Mouse (Mus musculus) bone marrow, adult 2 months (tissue): Measurements from ENCODE around the gene Olfr764-ps1. TPM values are rescaled to one million over a fixed set of nuclear protein-coding genes. Genes with fewer than 3 reads are reported as not detected.
"Not testable (repeated sequence)": the region's sequence is repeated elsewhere in the genome, so short reads cannot be mapped to it uniquely, and the experiment has no call there.

Source experiments
- H3K27ac ChIP-seq: fragments of 200-500 bp; 2 replicates; pipeline ENCODE4 v1.5.1; 2012; ENCODE audit warnings: low read depth, mild to moderate bottlenecking, control low read depth, inconsistent platforms, low read length; ENCODE audit not compliant: control insufficient read depth, poor library complexity, insufficient read depth
- H3K4me1 ChIP-seq: fragments of 200-500 bp; 2 replicates; pipeline ENCODE4 v1.6.1; 2011; ENCODE audit warnings: low read length; ENCODE audit not compliant: control insufficient read depth, insufficient read depth
- H3K4me3 ChIP-seq: fragments of 200-500 bp; replicated peaks from 2 replicates; pipeline ENCODE3; 2011; ENCODE audit warnings: mild to moderate bottlenecking, low read depth, low read length, control low read depth; ENCODE audit not compliant: control insufficient read depth
- CTCF ChIP-seq: fragments of 200-500 bp; IDR thresholded peaks from 2 replicates; pipeline ENCODE4 v1.5.1; 2011; ENCODE audit warnings: low read length, control low read depth; ENCODE audit not compliant: control insufficient read depth, insufficient read depth
- POLR2A ChIP-seq: fragments of 200-500 bp; IDR thresholded peaks from 2 replicates; pipeline ENCODE4 v1.6.1; 2011; ENCODE audit warnings: low read depth, mild to moderate bottlenecking, control low read depth, low read length, borderline replicate concordance; ENCODE audit not compliant: control insufficient read depth
- WGBS: fragments of 180-500 bp; shearing (Covaris S2); methylation state at CpG from one replicate; pipeline ENCODE4 v1.1.7; 2018; 5-methylcytosine and 5-hydroxymethylcytosine counted together
- polyA plus RNA-seq: library from polyadenylated mRNA; stranded (reverse); fragments of >200 nt; gene quantifications from 2 replicates; pipeline ENCODE4 v1.2.4, GENCODE M21; 2011; ENCODE audit warnings: low replicate concordance; ENCODE audit not compliant: missing spikeins, insufficient read depth, insufficient read length

Olfr764-ps1 gene
- polyA plus RNA-seq, 1 experiment, result not detected

DNA sequence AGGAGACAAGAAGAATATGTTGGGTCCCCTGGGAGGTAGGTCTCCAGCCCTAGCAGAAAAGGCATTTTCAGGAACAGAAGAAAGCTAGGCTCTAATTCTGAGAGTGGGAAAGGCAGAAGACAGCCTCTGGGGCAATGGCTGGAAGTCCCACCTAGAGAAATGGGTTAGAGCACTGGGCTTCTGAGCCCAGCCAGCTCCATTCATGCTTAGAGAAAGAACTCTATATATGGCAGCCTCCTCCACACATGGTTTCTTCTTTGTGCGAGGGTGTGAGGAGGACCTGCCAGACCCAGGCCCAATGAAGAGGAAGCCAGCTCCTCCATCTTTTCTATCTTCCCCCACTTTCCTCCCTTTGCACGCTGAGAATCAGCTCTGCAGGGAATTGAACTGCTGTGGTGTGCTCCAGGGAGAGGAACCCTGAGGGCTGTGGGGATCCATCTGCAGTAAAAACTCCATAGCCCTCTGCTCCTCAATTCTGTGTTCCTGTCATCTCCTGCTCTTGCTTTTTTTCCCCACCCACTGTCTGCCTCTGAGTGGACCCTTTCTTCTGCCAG lies 29.3 kb downstream of the Olfr764-ps1 start, which contains the start of gene Olfr763:
Olfr763 (plus strand) TSS at position 504 of the 554 bp plus-strand sequence.
- Histone ChIP-seq H3K4me1 (no peaks in the 10 kb centered on the region), H3K27ac (no peak within 1 kb of the TSS), H3K4me3 (no peak within 1 kb of the TSS)
- 59% methylated on average over 2 of the region's 2 CpGs for WGBS
- TF ChIP-seq CTCF (no peak), POLR2A (no peak)

DNA sequence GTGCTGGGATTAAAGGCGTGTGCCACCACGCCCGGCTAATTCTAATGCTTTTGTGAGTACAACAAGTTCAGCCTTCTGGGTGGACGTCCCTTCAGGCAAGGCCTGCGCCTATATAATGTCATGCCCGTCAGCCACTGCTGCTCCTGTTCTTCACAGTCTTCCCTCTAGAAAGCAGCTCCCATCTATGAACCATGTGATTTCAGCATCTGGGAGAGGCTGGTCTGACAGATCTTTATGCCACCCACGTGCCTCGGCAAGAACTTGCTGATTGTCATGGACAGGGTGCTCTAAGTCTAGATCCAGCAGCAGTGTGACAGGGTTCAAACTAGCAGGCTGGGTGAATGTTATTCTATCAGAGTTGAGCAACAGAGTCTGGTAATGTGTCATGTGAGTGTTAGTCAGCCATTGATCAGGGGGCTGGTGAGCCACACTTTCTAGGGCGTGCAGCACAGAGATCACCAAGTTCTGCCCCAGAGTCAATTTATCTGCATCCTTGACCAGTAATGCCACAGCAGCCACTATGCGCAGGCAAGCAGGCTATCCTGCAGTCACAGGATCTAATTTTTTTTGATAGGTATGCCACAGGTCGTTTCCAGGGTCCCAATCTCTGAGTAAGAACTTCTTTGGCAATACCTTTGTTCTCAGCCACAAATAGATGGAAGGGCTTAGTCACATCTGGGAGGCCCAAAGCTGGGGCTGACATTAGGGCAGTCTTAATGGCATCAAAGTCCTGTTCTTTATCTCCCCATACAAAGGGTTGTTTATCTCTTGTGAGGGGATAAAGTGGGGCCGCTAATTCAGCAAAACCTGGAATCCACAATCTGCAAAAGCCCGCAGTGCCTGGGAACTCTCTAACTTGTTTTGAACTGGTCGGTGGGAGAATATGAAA lies 35.4 kb downstream of the Olfr764-ps1 start:
- TF ChIP-seq POLR2A, result no peak
- WGBS, result 79% methylated on average over 14 of the region's 14 CpGs
- no peak overlapping the region for H3K27ac ChIP-seq
- no peak overlapping the region for H3K4me3 ChIP-seq
- H3K4me1 ChIP-seq, result no peaks in the 10 kb centered on the region

DNA sequence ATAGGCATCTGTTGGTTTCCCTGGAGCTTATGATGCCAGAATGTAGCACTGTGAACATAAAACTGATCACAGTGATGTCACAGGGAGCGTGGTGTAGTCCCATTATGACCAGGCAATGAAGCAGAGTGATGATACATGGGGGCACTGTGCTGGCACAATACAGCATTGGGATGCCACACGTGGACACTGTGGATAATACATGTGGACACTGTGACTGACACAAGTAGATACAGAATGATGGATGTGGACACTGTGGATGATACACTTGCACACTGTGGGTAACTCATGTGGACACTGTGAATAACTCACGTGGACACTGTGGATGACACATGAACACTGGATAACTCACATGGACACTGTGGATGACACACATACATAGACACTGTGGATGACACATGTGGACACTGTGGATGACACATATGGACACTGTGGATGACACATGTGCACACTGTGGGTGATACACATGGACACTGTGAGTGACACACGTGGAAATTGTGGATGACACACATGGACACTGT lies 43.1 kb downstream of the Olfr764-ps1 start:
- TF ChIP-seq CTCF (no peak), POLR2A (no peak)
- WGBS, result 65% methylated on average over 4 of the region's 4 CpGs
- Histone ChIP-seq H3K4me3 (no peak overlapping the region), H3K27ac (no peak overlapping the region), H3K4me1 (no peaks in the 10 kb centered on the region; the same call in 1 of the 2 replicates)

DNA sequence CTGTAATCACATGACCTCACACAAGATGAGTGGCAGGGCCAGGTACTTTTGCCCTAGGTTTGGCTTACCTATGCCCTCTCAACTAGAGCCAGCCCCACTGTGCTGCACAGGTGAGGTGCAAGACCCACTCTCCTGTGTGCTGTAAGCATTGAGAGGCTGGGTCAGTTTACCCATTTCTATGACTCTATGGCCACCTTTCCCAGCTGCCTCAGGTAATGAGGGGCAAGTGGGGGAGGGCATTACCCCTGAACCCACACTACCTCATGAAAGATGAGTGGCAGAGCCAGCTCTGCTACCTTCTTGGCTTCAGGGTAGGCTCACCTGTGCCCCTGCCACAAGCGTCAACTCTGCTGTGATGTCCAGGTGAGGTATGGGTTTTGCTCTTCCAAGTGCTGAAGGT lies 43.9 kb downstream of the Olfr764-ps1 start:
- Histone ChIP-seq H3K27ac (no peak overlapping the region), H3K4me3 (no peak overlapping the region), H3K4me1 (no peaks in the 10 kb centered on the region; the same call in 1 of the 2 replicates)
- TF ChIP-seq POLR2A (no peak), CTCF (no peak)
- WGBS, result 91% methylated on average over 1 of the region's 1 CpGs

DNA sequence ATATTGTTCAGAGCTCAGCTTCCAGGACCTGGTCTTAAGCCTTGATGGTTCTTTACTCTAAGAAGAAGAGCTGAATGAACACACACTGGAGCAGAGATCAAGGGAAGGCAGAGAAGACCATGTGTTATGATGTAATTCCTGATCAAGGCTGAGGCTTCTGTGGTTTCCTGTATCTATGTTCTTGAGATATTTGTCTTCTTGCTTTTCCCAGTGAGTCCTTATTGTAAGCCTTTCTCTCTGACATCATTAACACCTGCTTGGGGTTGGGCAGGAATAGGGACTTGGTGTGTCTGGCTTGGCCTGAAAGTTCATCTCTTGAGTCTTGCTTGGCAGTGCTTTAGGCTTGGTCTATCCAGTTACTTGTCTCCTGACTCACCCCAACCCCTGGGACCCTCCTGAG lies 48.7 kb downstream of the Olfr764-ps1 start:
- Histone ChIP-seq H3K27ac (no peak overlapping the region), H3K4me3 (no peak overlapping the region), H3K4me1 (no peaks in the 10 kb centered on the region)
- TF ChIP-seq POLR2A (no peak), CTCF (no peak)

DNA sequence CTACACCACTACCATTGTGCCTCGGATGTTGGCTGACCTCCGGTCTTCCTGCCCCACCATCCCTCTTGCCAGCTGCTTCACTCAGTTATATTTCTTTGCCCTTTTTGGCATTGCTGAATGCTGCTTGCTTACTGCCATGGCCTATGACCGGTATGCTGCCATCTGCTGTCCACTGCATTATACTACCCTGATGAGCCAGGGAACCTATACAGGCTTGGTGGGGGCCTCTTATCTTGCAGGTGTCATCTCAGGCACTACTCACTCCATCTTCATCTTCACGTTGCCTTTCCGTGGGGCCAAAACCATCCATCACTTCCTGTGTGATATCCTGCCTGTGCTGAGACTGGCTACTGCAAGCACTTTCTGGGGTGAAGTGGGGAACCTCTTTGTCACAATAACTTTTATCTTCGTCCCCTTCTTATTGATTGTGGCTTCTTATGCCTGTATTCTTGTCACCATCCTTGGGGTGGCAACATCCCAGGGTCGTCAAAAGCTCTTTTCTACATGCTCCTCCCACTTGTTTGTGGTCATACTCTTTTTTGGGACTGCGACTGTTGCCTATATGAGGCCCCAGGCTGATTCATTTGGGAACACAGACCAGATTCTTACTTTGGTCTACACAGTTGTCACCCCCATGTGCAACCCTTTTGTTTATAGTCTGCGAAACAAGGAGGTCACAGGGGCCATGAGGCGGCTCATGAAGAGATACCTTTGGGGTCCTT lies 49.4 kb downstream of the Olfr764-ps1 start:
- WGBS, result 48% methylated on average over 7 of the region's 10 CpGs

DNA sequence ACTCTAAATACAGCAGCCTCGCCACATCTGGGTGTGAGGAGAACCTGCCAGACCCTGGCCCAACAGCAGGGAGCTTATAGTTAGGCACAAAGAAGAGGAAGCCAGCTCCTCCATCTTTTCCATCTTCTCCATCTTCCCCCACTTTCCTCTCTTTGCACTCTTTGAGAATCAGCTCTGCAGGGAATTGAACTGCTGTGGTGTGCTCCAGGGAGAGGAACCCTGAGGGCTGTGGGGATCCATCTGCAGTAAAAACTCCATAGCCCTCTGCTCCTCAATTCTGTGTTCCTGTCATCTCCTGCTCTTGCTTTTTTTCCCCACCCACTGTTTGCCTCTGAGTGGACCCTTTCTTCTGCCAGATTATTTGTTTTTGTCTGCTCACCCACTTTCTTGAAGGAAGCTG lies 50.6 kb downstream of the Olfr764-ps1 start, which contains the start of gene Olfr9:
Olfr9 (plus strand) TSS at position 301 of the 400 bp plus-strand sequence.
- H3K4me1 ChIP-seq, H3K4me3 ChIP-seq, H3K27ac ChIP-seq: not testable (repeated sequence)
- WGBS, result 45% methylated on average over 1 of the region's 1 CpGs

More for the DNA sequence above, 49.4 kb downstream of the Olfr764-ps1 start:
- not testable (repeated sequence) for H3K27ac ChIP-seq, H3K4me1 ChIP-seq, H3K4me3 ChIP-seq

Other genes starting within 250 kb of the Olfr764-ps1 start
- gene Mmp19, start 249.0 kb downstream of the Olfr764-ps1 start, polyA plus RNA-seq, result 2.4 and 5.1 TPM in 2 replicates
- 12.2 and 20.7 TPM in 2 replicates for gene Dnajc14, start 235.8 kb downstream of the Olfr764-ps1 start, polyA plus RNA-seq
- gene Tmem198b, start 235.5 kb downstream of the Olfr764-ps1 start, polyA plus RNA-seq, result 2.8 and 8.3 TPM in 2 replicates
- gene Sarnp, start 222.6 kb downstream of the Olfr764-ps1 start, polyA plus RNA-seq, result 45.2 and 73.3 TPM in 2 replicates
- gene Ormdl2, start 218.3 kb downstream of the Olfr764-ps1 start, polyA plus RNA-seq, result 24.9 and 25.4 TPM in 2 replicates
- gene Gdf11, start 148.2 kb downstream of the Olfr764-ps1 start, polyA plus RNA-seq, result 2.4 and 3.6 TPM in 2 replicates
- 49.2 and 134 TPM in 2 replicates for gene Cd63, start 138.9 kb downstream of the Olfr764-ps1 start, polyA plus RNA-seq
- gene Rdh5, start 117.0 kb downstream of the Olfr764-ps1 start, polyA plus RNA-seq, result 2.6 and 6.2 TPM in 2 replicates
- gene Bloc1s1, start 115.9 kb downstream of the Olfr764-ps1 start, polyA plus RNA-seq, result 78.6 and 92.7 TPM in 2 replicates
- 1.4 and 1.9 TPM in 2 replicates for gene Itga7, start 106.1 kb downstream of the Olfr764-ps1 start, polyA plus RNA-seq
- 1.3 and 3.7 TPM in 2 replicates for gene Mettl7b, start 78.9 kb downstream of the Olfr764-ps1 start, polyA plus RNA-seq
- gene Olfr9, start 50.5 kb downstream of the Olfr764-ps1 start, polyA plus RNA-seq, result not detected in 2 replicates
- not detected in 2 replicates for gene Olfr763, start 29.1 kb downstream of the Olfr764-ps1 start, polyA plus RNA-seq
- not detected in 2 replicates for gene Olfr765, start 10.1 kb upstream of the Olfr764-ps1 start, polyA plus RNA-seq
- gene Olfr766-ps1, start 29.1 kb upstream of the Olfr764-ps1 start, polyA plus RNA-seq, result not detected in 2 replicates
- not detected in 2 replicates for gene Olfr767, start 43.0 kb upstream of the Olfr764-ps1 start, polyA plus RNA-seq
- not detected in 2 replicates for gene Olfr768, start 59.5 kb upstream of the Olfr764-ps1 start, polyA plus RNA-seq
- not detected in 2 replicates for gene Olfr769, start 78.0 kb upstream of the Olfr764-ps1 start, polyA plus RNA-seq
- not detected in 2 replicates for gene Olfr770, start 99.1 kb upstream of the Olfr764-ps1 start, polyA plus RNA-seq
- not detected in 2 replicates for gene Olfr771, start 124.9 kb upstream of the Olfr764-ps1 start, polyA plus RNA-seq
- 0.43 TPM in 1 of 2 replicates, not detected in the other for gene Olfr772, start 138.0 kb upstream of the Olfr764-ps1 start, polyA plus RNA-seq
- gene Olfr773, start 147.5 kb upstream of the Olfr764-ps1 start, polyA plus RNA-seq, result not detected in 2 replicates
- not detected in 2 replicates for gene Olfr774, start 196.3 kb upstream of the Olfr764-ps1 start, polyA plus RNA-seq
- gene Olfr775, start 208.5 kb upstream of the Olfr764-ps1 start, polyA plus RNA-seq, result not detected in 2 replicates
- not detected in 2 replicates for gene Olfr776, start 219.2 kb upstream of the Olfr764-ps1 start, polyA plus RNA-seq
- gene Olfr777, start 231.6 kb upstream of the Olfr764-ps1 start, polyA plus RNA-seq, result not detected in 2 replicates